Mouse (Mus musculus) fat pad, adult 2 months (tissue): ENCODE data around the gene Mul1.

ENCODE experiments used
- DNase-seq: peaks from one replicate; pipeline ENCODE4 v3.0.0-alpha.2; 2011; ENCODE audit warnings: low read depth, low spot score; ENCODE audit errors: extremely low read depth

The Mul1 gene

DNA sequence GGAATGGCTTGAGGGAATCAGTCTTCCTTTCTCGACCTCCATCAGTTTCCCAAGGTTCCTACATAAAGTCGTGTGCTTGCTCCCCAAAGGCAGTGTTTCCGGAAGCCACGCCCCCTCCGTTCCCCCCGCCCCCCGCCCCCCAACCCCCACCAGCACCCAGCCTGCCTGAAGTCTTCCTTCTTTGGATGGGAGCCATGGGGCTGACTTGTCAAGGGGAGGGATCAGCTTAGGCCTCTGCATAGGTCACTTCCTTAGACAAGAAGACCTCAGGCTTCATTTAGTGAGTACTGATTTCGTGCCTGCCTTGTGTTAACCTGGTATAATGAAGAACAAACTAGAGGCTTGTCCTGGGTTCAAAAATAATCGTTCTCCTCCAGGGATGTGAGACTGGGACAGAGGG lies 26.4 kb downstream of the Mul1 start:
- DNase-seq: no peak

- no peak for DNase-seq
Observed at GRCm38 (mm10) chr4:138461471-138461870, 27.0 kb downstream of the Mul1 start.

DNA sequence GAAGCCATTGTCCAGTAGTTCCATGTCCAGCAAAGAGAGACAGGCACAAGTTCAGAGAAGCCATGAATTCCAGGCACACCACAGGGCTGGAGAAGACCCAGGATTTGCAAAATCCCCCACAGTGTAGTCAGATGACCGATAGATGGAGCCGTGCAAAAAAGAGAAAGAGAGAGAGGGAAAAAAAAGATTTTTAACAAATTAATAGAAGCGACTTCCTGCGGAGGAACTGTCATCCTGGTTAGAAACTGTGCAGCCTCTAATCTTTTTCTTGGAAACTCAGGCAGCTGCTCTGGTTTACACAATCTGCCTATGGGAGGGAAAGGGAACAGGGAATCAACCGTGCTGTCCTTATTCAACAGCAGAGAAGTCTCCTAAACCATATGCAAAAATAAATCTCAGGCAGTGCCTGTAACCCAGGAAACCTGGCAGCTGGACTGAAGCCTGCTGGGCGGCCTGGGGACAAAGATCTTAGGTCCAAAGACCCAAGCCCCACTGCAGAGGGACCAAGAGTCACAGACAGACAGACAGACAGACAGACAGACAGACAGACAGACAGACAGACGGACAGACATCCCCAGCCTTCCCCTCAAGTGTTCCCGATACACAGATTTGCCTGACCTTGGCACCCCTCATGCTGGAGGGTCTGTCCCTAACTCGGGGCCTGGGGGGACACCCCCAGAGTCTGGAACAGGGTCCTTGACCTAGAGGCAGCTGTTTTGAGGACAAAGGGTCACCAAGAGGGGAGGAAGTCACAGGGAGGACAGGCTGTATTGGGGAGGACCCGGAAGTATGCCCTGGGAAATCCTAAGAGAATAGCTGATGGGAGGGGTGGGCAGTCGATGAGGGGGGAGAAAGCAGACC lies 28.7 kb downstream of the Mul1 start:
- no peak for DNase-seq

DNA sequence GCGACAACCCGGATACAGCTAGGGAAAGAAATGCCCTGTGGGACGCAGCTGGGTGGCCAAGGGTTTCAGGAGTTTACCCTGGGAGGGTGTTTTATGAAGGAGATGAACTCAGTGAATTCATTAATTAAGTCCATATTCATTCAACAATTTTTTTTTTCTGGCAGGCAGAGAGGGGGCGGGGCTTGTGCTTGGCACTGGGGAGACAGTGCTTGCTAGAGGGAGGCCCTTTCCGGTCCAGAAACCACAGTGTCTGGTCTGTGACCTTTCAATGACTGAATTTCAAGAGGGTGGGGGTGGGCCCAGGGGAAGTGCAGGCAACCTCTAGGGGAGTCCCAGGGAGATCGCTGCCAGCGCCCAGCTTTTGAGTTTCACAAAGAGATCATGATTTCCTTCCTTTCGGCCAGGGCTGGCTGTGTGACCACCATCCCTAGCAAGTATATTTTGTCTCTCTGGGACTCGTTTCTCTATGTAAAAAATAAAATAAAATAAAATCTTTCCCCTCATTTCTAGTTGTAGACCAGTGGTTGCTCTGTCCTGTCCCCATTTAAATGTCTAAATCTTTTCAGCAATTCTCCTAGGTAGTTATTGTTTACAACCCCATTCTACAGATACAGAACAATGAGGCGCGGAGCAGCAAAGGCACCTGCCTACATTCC lies 29.5 kb downstream of the Mul1 start:
- no peak for DNase-seq

DNA sequence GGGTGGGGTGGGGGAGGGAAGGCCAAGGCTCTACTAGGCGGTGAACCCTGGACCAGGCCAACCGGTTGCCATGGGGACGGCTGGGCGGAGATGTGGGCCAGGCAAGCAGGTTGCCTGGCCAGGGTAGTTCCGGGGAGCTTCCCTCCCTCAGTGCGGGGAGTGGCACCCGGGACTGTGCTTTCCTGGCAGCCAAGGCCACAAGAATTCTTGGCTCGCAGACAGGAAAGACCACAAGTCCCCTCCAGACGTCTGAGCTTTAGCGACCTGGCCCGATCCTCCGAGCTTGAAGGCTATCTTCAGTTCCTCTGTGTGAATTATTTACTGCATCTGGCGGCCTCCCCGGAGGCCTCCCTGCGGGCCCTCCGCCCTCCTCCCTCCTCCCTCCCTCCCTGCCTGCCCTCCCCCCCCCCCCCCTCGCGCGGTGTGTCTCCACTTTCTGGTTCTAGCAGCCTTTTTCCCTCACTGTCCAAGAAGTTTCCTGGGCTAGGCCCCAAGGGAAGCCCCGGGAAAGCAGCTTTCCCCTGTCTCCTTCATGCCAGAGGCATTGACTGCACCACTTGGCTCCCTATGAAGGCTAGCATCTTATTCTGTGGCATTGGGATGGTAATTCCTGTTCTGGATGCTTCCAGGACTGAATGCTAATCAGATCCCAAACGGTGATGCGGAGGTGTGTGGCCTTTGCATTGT lies 30.3 kb downstream of the Mul1 start:
- no peak for DNase-seq

- no peak for DNase-seq
Observed at GRCm38 (mm10) chr4:138465446-138465845, 31.0 kb downstream of the Mul1 start.

DNA sequence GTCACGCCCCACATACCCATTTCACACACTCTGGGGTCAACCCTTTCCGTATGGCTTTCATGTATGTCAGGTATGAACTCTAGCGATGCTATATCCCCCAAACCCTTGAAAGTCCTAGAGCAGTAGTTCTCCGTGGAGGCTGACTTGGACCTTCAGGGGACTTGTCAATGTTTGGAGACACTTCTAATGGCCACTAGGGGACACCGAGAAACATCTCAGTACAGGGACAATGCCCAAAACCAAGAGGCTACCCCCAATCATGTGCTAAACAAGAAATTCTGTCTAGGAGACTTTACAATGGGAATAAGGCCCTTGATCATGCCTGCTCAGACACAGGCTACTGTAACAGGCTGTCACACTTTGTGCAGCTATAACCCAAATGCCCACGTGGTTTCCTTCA lies 32.2 kb downstream of the Mul1 start:
- DNase-seq: no peak

- no peak for DNase-seq
Observed at GRCm38 (mm10) chr4:138467451-138467850, 33.0 kb downstream of the Mul1 start.

GRCm38 (mm10) chr4:138469080-138469479 lies 34.6 kb downstream of the Mul1 start:
- no peak for DNase-seq

GRCm38 (mm10) chr4:138471241-138471640 lies 36.8 kb downstream of the Mul1 start:
- no peak for DNase-seq

DNA sequence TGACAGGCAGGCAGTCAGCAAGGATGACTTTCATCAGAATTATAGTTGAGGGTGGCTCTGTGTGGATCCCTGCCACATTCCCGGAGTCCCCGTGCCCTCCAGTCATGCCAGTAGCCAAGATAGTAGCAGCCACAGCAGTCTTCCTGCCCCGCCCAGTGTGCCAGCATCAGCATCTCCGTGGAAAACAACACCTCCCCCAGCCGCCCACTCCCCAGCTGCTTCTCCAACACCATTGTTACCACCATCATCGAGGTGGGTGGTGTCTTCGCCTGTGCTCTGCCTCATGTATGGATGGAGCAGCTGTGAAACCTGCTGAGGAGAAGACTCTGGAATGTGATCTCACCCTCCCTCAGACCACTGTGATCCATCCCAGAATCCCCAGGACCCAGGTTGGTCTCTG lies 45.1 kb downstream of the Mul1 start:
- DNase-seq: no peak

- no peak for DNase-seq
Observed at GRCm38 (mm10) chr4:138480962-138481361, 46.5 kb downstream of the Mul1 start.

DNA sequence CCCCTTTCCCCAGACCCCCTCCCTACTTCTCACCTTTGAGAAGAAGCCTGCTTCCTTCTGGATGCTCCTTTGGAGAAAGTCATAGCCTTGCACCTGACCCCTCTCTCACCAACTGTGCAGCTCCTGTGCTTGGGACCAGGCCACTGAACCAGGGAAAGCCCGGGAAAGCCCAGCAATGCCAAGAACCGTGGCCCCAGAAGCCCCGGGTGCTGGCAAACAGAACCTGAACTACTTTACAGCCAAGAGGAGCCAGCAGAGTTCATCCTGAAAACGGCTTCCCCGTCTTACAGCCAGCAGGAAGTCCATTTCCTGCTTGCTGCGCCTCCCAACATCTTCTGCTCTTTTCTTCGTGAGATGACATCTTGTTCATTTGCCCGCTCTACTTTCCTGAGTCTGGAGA lies 48.2 kb downstream of the Mul1 start:
- DNase-seq: no peak

DNA sequence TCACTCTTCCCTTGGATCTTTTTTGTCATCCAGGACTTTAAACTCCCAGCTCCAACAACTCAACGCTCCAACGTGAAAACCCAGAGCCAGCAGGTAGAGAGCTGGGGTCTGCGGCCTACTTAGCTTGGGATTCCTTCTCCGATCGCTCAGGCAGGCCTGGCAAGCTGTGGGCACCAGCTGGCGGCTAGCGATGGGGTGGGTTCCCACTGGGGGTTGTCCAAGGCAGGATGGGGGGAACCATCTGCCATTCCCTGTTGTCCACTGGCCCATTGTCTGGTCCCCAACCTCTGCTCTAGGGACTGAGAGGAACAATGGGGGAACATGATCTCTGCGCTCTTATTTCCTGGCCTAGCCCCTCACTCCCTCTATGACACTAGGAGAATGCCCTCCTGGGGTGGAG lies 53.8 kb downstream of the Mul1 start:
- no peak for DNase-seq

DNA sequence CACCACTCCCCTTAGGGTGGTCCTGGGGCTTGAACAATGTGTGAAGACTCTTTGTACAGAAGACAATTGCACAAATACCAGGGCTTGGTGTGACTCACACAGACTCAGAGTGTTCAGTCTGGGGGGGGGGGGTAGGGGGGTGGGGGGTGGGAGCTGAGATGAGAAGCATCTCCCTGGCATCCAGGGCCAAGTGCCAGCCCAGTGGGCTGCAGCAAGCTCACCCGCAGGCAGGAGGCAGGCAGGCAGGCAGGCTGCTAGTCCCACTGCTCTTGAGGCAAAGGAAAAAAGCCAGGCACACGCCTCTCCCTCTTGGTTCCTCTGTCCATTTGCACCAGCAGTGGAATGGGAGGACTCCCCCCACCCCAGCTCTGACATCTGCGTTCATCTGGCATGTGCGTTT lies 56.6 kb downstream of the Mul1 start:
- DNase-seq: no peak
